Comparison of ENCODE assay signal across 21 mouse cellular contexts in genomic region chr11:61698852-61699251, GRCm38 (mm10). TPM values are rescaled to one million over a fixed set of nuclear protein-coding genes. Genes with fewer than 3 reads are reported as not detected.
"Had no signal": no experiment of that assay in that cellular context is flagged by ENCODE, and none has a peak within 500 bp of the region (broad histone marks: within the 10 kb centered on the region; RNA-seq: fewer than 3 reads in every experiment).

No protein-coding gene starts in this region.

- ATAC-seq: lung, postnatal 0 days had no signal

- H3K4me3 ChIP-seq: left cerebral cortex, adult 2 months; limb, embryonic 10.5 days; liver, embryonic 15.5 days; midbrain, embryonic 10.5 days; neural tube, embryonic 12.5 days had no signal

- H3K9ac ChIP-seq: liver, embryonic 15.5 days; neural tube, embryonic 12.5 days had no signal

- H3K4me2 ChIP-seq: liver, embryonic 11.5 days; liver, embryonic 15.5 days; neural tube, embryonic 12.5 days had no signal

- H3K36me3 ChIP-seq: midbrain, embryonic 10.5 days; neural tube, embryonic 12.5 days had no signal

- H3K27ac ChIP-seq: left cerebral cortex, adult 2 months; limb, embryonic 10.5 days; liver, embryonic 15.5 days; neural tube, embryonic 12.5 days had no signal

- H3K4me1 ChIP-seq: liver, embryonic 15.5 days had no signal

- DNase-seq: kidney, adult 9 months; kidney, postnatal 14 days; lung, adult 2 months; lung, postnatal 36 days; midbrain, embryonic 14.5 days; retina, postnatal 1 day; right cerebral cortex, postnatal 4 days; thymus, adult 18-20 months; thymus, postnatal 14 days had no signal

- H3K27me3 ChIP-seq: liver, embryonic 15.5 days; neural tube, embryonic 12.5 days had no signal

- H3K9me3 ChIP-seq: limb, embryonic 10.5 days; liver, embryonic 15.5 days; midbrain, embryonic 10.5 days; neural tube, embryonic 12.5 days had no signal

RNA-seq across cellular contexts. Expression of gene Fam83g, which starts 15.0 kb away (rescaled TPM):
- total RNA-seq: layer of hippocampus, postnatal 25 days; megakaryocyte, adult 5-6 weeks had no signal

RNA-seq across cellular contexts. Expression of gene Slc5a10, which starts 21.8 kb away (rescaled TPM):
- total RNA-seq: left cerebral cortex, adult 2 months; megakaryocyte, adult 5-6 weeks; neutrophil, adult 5-6 weeks had no signal
- polyA plus RNA-seq: large intestine, adult 2 months; liver, embryonic 11.5 days; liver, embryonic 15.5 days; lung, adult 2 months; midbrain, embryonic 10.5 days; midbrain, embryonic 14.5 days; neural tube, embryonic 12.5 days; stomach, embryonic 16.5 days had no signal
